Mouse (Mus musculus): Measurements from ENCODE around the gene Gpx5. TPM values are rescaled to one million over a fixed set of nuclear protein-coding genes. Genes with fewer than 3 reads are reported as not detected.
A peak's percentile ranks its signal among the peaks of the same experiment; 100 is the strongest.
"Not testable (repeated sequence)": the region's sequence is repeated elsewhere in the genome, so short reads cannot be mapped to it uniquely, and the experiment has no call there.

The Gpx5 gene
- polyA plus RNA-seq, 1 experiment from 2014 or later, result not detected

- no peak for DNase-seq
- H3K4me3 ChIP-seq (ENCODE audit: low read depth, low read length), result no peak overlapping the region
- H3K4me1 ChIP-seq (ENCODE audit: insufficient read depth), result no peaks in the 10 kb centered on the region
- H3K9me3 ChIP-seq (ENCODE audit: low read depth, low read length), result no peaks in the 10 kb centered on the region
- no peak for TF ChIP-seq CTCF (IDR thresholded peaks at IDR 0.05; ENCODE audit: low read depth)
- H3K9ac ChIP-seq, result no peak overlapping the region
- WGBS, result 61% methylated on average over 2 of the region's 2 CpGs
- H3K4me2 ChIP-seq, result no peak overlapping the region
- no peaks in the 10 kb centered on the region for H3K36me3 ChIP-seq (ENCODE audit: insufficient read depth)
- ATAC-seq (ENCODE audit: insufficient read depth), result no peak
- no peaks in the 10 kb centered on the region for H3K27me3 ChIP-seq (ENCODE audit: insufficient read depth, low read length)
- H3K27ac ChIP-seq (ENCODE audit: low read depth), result no peak overlapping the region
These were observed 46.3 kb downstream of the Gpx5 start for GRCm38 (mm10) chr13:21246276-21246675.

DNA sequence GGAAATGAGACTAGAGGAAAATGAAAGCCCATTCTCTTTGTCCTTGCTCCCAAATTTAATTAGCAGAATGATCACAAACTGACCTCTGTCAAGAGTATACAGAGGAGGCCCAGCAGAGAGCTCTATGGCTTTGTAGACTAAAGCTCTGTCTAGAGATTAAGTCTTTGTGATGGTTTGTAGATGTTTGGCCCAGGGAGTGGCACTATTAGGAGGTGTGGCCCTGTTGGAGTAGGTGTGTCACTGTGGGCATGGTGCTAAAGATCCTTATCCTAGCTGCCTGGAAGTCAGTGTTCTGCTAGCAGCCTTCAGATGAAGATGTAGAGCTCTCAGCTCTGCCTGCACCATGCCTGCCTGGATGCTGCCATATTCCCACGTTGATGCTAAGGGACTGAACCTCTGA lies 47.6 kb downstream of the Gpx5 start:
- not testable (repeated sequence) for ATAC-seq (ENCODE audit: insufficient read depth); H3K36me3 ChIP-seq (ENCODE audit: insufficient read depth); H3K4me2 ChIP-seq; H3K27me3 ChIP-seq (ENCODE audit: insufficient read depth, low read length); H3K27ac ChIP-seq (ENCODE audit: low read depth); H3K9ac ChIP-seq; H3K9me3 ChIP-seq (ENCODE audit: low read depth, low read length); H3K4me1 ChIP-seq (ENCODE audit: insufficient read depth); DNase-seq; H3K4me3 ChIP-seq (ENCODE audit: low read depth, low read length)
- WGBS, result 31% methylated on average over 1 of the region's 1 CpGs

DNA sequence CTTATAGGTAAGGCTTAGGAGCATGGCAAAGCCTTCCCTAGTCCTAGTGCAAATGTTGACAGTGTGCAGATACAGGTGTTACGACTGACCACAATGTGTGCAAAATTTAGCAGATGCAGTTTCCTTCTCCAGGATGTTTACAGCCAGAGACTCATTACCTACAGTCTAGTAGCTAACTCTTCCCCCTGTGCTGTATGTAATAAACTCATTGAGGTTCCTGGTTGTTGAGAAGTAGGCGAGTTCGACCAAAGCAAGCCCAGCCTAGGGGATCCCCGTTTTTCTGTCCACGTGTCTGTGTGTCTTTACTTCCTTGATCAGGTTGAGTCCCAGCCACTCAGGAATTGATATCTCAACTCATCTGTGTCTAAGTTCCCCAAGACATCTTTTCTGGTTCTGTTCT lies 48.4 kb downstream of the Gpx5 start:
- no peak overlapping the region for H3K9ac ChIP-seq

DNA sequence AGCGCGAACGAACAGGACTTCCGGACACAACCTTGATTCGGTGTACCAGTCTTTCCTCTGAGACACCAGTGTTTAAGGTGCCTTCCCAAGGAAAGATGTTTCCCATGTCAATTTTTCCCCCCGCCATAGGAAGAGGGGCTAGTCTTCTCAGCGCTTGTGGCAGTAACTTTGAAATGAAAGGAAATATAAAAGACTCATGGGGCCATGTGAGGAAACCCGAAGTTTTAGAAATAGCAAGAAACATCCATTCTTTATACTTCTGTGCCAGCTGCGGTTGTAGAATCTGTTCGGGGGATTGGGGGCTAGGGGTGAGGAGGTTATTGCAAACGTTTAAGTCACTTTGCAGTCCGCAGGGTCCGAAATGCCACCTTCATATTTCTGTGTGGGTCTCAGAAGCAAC lies 49.3 kb downstream of the Gpx5 start:
- WGBS, result 15% methylated on average over 13 of the region's 13 CpGs
- H3K4me3 ChIP-seq (ENCODE audit: low read depth, low read length), result peak overlapping the region; percentile 30
- H3K4me1 ChIP-seq (ENCODE audit: insufficient read depth), result no peaks in the 10 kb centered on the region
- no peaks in the 10 kb centered on the region for H3K9me3 ChIP-seq (ENCODE audit: low read depth, low read length)
- no peak for ATAC-seq (ENCODE audit: insufficient read depth)
- H3K27ac ChIP-seq (ENCODE audit: low read depth), result no peak overlapping the region
- TF ChIP-seq CTCF (IDR thresholded peaks at IDR 0.05; ENCODE audit: low read depth), result no peak
- H3K9ac ChIP-seq, result no peak overlapping the region
- H3K36me3 ChIP-seq (ENCODE audit: insufficient read depth), result no peaks in the 10 kb centered on the region
- H3K27me3 ChIP-seq (ENCODE audit: insufficient read depth, low read length), result no peaks in the 10 kb centered on the region
- no peak for DNase-seq
- peak overlapping the region; percentile 51 for H3K4me2 ChIP-seq

More for the DNA sequence above, 48.4 kb downstream of the Gpx5 start:
- Histone ChIP-seq H3K27ac (ENCODE audit: low read depth) (no peak overlapping the region), H3K9me3 (ENCODE audit: low read depth, low read length) (no peaks in the 10 kb centered on the region), H3K36me3 (ENCODE audit: insufficient read depth) (no peaks in the 10 kb centered on the region), H3K4me2 (no peak overlapping the region), H3K4me3 (ENCODE audit: low read depth, low read length) (no peak overlapping the region), H3K27me3 (ENCODE audit: insufficient read depth, low read length) (no peaks in the 10 kb centered on the region), H3K4me1 (ENCODE audit: insufficient read depth) (no peaks in the 10 kb centered on the region)
- WGBS, result 78% methylated on average over 5 of the region's 5 CpGs
- DNase-seq, result no peak
- TF ChIP-seq CTCF (IDR thresholded peaks at IDR 0.05; ENCODE audit: low read depth), result no peak
- ATAC-seq (ENCODE audit: insufficient read depth), result no peak

- Histone ChIP-seq H3K9ac (no peak overlapping the region), H3K4me2 (peak overlapping the region; percentile 51), H3K27ac (ENCODE audit: low read depth) (no peak overlapping the region), H3K4me3 (ENCODE audit: low read depth, low read length) (peak overlapping the region; percentile 30), H3K36me3 (ENCODE audit: insufficient read depth) (no peaks in the 10 kb centered on the region), H3K27me3 (ENCODE audit: insufficient read depth, low read length) (no peaks in the 10 kb centered on the region), H3K9me3 (ENCODE audit: low read depth, low read length) (no peaks in the 10 kb centered on the region), H3K4me1 (ENCODE audit: insufficient read depth) (no peaks in the 10 kb centered on the region)
- ATAC-seq (ENCODE audit: insufficient read depth), result peak; percentile 49; the same call in 1 of the 2 replicates
- 10% methylated on average over 16 of the region's 16 CpGs for WGBS
- no peak for TF ChIP-seq CTCF (IDR thresholded peaks at IDR 0.05; ENCODE audit: low read depth)
- DNase-seq, result peak; percentile 70
These were observed 50.0 kb downstream of the Gpx5 start for GRCm38 (mm10) chr13:21242408-21243125.

- Histone ChIP-seq H3K9me3 (ENCODE audit: low read depth, low read length) (no peaks in the 10 kb centered on the region), H3K9ac (no peak overlapping the region), H3K4me2 (no peak overlapping the region), H3K27me3 (ENCODE audit: insufficient read depth, low read length) (no peaks in the 10 kb centered on the region), H3K4me3 (ENCODE audit: low read depth, low read length) (no peak overlapping the region), H3K4me1 (ENCODE audit: insufficient read depth) (no peaks in the 10 kb centered on the region), H3K36me3 (ENCODE audit: insufficient read depth) (no peaks in the 10 kb centered on the region), H3K27ac (ENCODE audit: low read depth) (no peak overlapping the region)
- 14% methylated on average over 7 of the region's 7 CpGs for WGBS
- no peak for TF ChIP-seq CTCF (IDR thresholded peaks at IDR 0.05; ENCODE audit: low read depth)
- DNase-seq, result peak; percentile 77
- no peak for ATAC-seq (ENCODE audit: insufficient read depth)
These were observed 51.7 kb downstream of the Gpx5 start for GRCm38 (mm10) chr13:21240788-21241187.

DNA sequence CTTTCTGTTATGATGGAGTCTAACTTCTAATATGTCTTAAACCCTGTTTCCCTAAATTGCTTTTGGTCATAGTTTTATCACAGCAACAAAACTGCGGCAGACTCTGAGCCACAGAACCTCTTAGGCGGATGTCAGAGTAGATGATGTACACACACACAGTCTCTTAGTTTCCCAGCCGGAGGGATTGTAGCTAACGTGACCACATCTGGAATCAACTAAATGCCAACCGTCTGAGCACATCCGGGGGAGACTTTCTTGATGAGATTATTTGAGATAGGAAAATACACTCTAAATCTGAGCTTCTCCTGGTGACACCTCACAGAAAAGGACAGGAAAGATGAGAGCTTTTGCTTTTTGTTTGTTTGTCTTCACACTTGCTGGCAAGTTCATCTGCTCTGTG lies 55.4 kb downstream of the Gpx5 start:
- ATAC-seq (ENCODE audit: insufficient read depth) (no peak), DNase-seq (peak; percentile 16)
- Histone ChIP-seq H3K9ac (no peak overlapping the region), H3K4me3 (ENCODE audit: low read depth, low read length) (no peak overlapping the region), H3K9me3 (ENCODE audit: low read depth, low read length) (no peaks in the 10 kb centered on the region), H3K27me3 (ENCODE audit: insufficient read depth, low read length) (no peaks in the 10 kb centered on the region), H3K27ac (ENCODE audit: low read depth) (no peak overlapping the region), H3K36me3 (ENCODE audit: insufficient read depth) (no peaks in the 10 kb centered on the region), H3K4me1 (ENCODE audit: insufficient read depth) (no peaks in the 10 kb centered on the region), H3K4me2 (no peak overlapping the region)
- TF ChIP-seq CTCF (IDR thresholded peaks at IDR 0.05; ENCODE audit: low read depth), result no peak
- WGBS, result 45% methylated on average over 6 of the region's 6 CpGs

All from lung, embryonic 14.5 days (tissue).